Mouse (Mus musculus) monocyte, adult 5-6 weeks (primary cell): ENCODE measurements around the gene Rhbdf1. TPM values are rescaled to one million over a fixed set of nuclear protein-coding genes. Genes with fewer than 3 reads are reported as not detected.

Experiments used
- ATAC-seq: fragments of 153-309, 156-312 bp; replicated peaks from 2 replicates; pipeline ENCODE4 v1.8.0; 2017; ENCODE audit warnings: mild to moderate bottlenecking; ENCODE audit not compliant: low TSS enrichment, insufficient number of reproducible peaks, severe bottlenecking, poor library complexity, low FRiP score
- total RNA-seq: library from RNA; stranded (forward); fragments of 200-1000, 200-491, 200-594 nt; gene quantifications from 3 replicates; pipeline ENCODE4 v1.2.3, GENCODE M21; 2017

Gene Rhbdf1
- 0.48 to 2.3 TPM (median 1.9 TPM) in 3 replicates for total RNA-seq

DNA sequence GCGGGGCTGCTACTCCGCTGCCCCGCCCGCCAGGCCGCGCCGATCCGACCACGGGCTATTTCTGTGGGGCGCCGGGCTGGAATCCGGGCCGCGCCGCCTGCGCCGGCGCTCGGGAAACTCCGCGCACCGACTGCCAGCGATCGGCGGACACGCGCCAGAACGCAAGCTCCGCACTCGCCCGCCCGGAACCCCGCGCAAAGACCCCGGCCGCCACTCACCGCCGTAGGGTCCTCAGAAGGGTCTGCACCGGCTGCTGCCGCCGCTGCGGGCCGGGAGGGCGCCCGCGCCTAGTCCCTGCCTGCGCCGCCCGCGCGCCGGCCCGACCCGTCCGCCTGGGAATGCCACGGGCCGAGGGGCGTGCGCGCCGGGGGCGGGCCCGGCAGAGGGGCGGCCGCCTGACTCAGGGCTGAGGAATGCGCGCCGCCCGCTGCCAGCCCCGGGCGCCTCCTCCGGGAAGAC lies at the start of gene Rhbdf1:
TSS of gene Rhbdf1 (minus strand) at position 350 of the 459 bp plus-strand sequence.
- no peak for ATAC-seq

- no peak for ATAC-seq
Observed at GRCm38 (mm10) chr11:32271178-32271577, 49.1 kb upstream of the Rhbdf1 start.

GRCm38 (mm10) chr11:32268952-32269351 lies 46.9 kb upstream of the Rhbdf1 start:
- ATAC-seq, result no peak

GRCm38 (mm10) chr11:32267964-32268363 lies 45.9 kb upstream of the Rhbdf1 start:
- ATAC-seq, result no peak

DNA sequence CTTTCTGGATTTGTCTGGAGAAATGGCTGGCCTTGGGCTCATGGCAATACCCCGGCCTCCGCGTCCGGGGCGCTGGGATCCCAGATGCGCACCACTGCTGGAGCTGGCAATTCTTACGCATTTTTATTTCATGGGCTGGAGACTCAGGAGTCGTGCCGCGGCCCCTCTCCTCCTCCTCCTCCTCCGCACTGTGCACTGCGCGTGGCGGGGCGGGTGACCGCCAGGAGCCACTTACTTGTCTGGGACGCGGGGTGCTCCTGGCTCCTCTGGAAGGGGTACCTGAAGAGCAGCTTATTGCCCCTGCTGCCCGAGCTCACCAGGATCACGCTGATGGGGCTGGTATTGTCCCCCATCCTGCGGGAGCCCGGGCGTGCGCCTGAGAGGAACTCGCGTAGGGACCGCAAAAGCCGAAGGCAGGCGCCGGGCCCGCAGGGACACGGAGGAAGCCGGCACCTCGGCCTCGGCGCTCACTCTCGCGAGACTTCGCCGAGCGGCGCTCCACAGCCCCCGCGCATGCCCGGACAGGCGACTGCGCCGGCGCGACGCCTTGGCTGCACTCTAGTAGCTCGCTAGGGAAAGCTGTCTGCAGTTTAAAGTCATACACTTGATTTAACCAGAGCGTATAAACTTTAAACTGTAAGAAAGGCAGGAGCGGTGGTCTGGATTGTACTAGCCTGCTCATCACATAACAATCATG lies 45.2 kb upstream of the Rhbdf1 start, which contains the start of gene Nprl3:
TSS of gene Nprl3 (minus strand) at position 520 of the 697 bp plus-strand sequence.
- ATAC-seq, result peak; percentile 73

GRCm38 (mm10) chr11:32266776-32267175 lies 44.7 kb upstream of the Rhbdf1 start:
- no peak for ATAC-seq

GRCm38 (mm10) chr11:32266194-32266593 lies 44.1 kb upstream of the Rhbdf1 start:
- ATAC-seq, result no peak

DNA sequence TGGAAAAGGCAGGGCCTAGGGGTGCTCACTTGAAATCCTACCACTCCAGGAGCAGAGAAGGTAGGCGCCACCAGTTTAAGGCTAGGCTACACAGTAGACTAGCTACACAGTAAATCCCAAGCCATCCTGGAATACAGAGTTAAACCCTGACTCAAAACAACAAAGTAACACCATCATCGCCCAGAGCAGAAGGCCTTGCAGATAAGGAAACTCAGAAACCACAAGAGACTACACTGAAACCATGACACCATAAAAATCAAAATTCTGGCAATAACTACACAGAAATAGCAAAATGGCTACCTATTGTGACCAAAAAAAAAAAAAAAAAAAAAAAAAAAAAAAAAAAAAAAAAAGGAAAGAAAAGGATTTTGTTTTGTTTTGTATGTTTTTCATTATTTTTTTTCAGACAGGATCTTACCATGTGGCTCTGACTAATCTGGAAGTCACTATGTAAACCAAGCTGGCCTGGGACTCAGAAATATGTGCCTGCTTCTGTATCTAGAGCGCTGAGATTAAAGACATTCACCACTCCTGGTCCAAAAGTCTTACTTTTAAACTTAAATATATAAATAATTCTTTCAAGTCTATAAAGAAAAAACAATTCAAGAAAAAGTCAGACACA lies 43.1 kb upstream of the Rhbdf1 start:
- ATAC-seq, result no peak

DNA sequence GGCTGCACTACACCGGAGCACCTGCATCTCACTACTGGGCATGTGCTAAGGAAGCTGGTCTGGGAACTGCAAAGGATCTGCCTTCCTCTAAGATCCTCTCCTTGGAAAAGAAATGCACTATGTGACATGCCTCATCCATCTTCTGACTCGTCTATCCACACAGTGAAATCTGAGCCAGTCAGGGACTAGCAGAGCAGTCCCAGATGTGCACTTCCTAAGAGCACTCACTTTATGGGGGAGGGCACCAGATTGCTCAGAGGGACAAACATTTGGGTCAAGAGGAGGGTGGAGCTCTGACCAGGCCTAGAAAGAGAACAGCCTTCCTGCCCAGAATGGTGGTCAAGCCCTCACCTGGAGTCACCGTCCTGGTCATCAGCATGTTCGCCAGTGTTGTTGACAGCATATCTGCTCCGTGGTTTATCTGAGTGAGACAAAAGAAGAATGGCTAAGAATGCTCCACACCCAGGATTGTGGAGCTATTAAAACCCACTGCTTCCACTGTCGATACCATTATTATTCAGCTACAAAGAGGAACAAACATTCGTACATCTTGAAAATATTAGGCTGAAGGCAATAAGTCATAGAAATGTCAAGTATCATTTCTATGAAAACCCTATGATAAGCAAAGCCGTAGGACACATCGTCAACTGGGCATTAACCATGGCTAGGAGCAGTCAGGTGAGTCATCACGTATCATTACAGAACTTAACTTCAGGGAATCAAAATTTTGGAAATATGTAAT lies 40.7 kb upstream of the Rhbdf1 start:
- no peak for ATAC-seq

- ATAC-seq, result no peak
Observed at GRCm38 (mm10) chr11:32256566-32256965, 34.5 kb upstream of the Rhbdf1 start.

DNA sequence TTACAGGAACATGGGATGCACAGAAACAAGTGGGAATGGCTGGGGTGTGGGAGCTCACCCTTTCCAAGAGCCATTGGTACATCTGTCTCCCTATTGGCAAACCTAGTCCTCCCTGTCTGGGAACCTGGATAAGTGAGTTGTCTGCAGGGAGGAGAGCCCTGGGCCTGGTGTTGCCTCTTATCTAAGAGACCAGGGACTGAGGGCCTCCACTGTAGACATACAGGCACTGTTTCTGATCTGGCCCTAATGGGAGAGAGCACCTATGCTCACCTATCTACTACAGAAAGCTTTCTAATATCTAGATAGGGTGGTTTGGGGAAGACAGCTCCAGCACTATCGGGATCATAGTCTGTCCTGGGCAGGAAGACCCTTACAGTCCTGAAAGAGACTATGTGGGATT lies 34.0 kb upstream of the Rhbdf1 start:
- no peak for ATAC-seq

DNA sequence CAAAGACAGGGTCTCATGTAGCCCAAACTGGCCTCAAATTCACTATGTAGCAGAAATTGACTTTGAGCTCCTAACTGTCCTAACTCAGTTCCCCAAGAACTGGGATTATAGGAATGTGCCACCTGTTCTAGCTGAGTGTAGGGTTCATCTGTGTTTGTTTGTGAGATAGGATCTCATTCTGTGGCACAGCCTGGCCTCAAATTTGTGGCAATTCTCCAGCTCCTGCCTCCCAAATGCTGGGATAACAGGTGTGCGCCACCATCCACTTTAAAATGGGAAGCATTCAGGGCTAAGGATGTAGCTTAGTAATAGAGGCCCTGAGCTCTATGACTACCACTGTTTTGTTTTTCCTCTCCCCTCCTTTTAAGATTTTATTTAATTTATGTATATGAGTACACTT lies 31.0 kb upstream of the Rhbdf1 start:
- ATAC-seq, result no peak

DNA sequence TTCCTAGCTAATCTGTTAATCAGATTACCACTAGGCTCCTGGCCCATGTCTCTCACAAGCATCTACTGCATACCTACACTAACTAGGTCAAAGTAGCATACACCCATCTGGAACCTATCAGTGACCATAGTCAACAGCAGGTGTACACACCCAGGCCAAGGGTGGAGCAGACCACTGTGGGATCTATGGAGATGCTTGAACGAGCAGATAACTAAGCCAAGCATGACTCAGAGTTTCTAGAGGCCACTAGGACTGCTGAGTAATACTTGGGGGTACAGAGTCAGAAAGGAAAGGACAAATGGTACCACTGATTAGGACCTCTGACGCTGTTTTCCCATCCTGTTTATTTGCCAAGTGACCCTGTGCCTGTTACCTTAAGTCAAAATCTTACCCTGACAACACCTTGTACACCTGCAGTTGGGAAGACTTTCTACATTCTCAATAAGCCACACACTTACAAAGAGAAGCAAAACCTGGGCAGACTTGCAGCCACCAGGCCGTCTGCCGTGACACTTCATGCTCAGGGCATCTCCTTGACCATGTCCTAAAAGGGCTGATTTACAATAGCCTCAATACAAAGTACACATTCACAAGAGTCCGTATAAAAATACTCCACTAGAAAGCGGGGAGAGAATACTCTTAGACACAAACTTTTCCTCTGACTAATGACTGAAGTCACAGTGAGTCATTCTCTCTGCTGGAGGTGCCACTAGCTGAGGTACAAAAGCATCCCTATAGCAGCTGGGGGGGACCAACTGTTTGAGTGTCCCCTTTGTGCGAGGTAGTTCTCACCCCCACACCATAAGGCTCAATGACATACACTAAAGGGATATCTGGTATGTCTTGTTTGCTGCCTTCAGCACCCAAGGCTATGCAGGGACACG lies 29.0 kb upstream of the Rhbdf1 start:
- ATAC-seq, result no peak

GRCm38 (mm10) chr11:32248350-32248749 lies 26.2 kb upstream of the Rhbdf1 start:
- ATAC-seq, result no peak

DNA sequence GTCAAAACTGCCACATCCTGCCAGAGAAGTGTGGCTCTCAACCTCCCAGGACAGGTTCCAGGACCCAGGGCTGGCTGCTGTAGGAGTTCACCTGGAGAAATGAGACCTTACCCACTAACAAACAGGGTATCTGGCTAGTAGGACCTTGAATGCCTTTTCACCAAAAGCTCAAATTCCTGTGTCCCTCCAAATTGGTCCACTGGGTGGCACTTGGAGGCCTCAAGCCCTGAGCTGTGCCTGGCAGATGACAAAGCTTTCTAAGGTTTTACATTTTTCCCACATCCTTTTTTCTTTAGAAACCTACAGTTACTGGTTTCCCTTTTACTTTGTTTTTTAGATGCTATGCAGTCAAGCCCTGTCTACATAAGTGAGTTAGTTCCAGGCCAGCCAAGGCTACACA lies 25.0 kb upstream of the Rhbdf1 start:
- ATAC-seq, result no peak

GRCm38 (mm10) chr11:32245614-32246013 lies 23.5 kb upstream of the Rhbdf1 start:
- no peak for ATAC-seq

DNA sequence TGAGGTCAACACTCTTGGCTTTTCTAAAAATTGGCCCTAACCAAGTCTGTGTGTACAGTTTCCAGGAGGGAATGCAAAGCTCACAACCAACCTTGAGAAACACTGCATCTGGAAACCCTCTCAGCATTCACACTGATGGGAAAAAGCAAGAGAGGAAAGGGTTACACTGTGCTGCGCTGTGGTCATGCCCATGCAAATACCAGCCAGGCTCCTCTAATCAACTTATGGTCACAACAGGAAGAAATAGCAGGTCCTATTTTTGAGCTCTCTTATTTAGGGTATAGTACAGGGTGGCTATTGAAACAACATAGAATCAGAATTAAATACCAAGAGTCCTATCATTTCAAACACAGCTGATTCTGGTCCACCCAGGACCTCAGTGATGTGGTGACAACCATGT lies 22.5 kb upstream of the Rhbdf1 start:
- ATAC-seq, result no peak

GRCm38 (mm10) chr11:32244064-32244463 lies 22.0 kb upstream of the Rhbdf1 start:
- ATAC-seq, result no peak
